Mouse (Mus musculus) forebrain, embryonic 16.5 days (tissue): ENCODE results near the gene Mrpl57. TPM values are rescaled to one million over a fixed set of nuclear protein-coding genes. Genes with fewer than 3 reads are reported as not detected.
"Not testable (repeated sequence)": the region's sequence is repeated elsewhere in the genome, so short reads cannot be mapped to it uniquely, and the experiment has no call there.

Source experiments
- ATAC-seq: fragments of 200-750 bp; cut with Nextera tagmentation; 2 replicates; pipeline ENCODE4 v1.8.0; 2017; ENCODE audit warnings: mild to moderate bottlenecking, moderate library complexity
- H3K27ac ChIP-seq: fragments of 300-500 bp; sonication (generic); 2 replicates; pipeline ENCODE4 v1.5.1; 2014; ENCODE audit warnings: low read length, control low read depth
- H3K27me3 ChIP-seq: fragments of 300-500 bp; sonication (generic); replicated peaks from 2 replicates; pipeline ENCODE4 v1.6.1; 2014; ENCODE audit warnings: low read length; ENCODE audit not compliant: control insufficient read depth, insufficient read depth
- H3K36me3 ChIP-seq: fragments of 300-500 bp; sonication (generic); 2 replicates; pipeline ENCODE4 v1.6.1; 2014; ENCODE audit not compliant: control insufficient read depth, insufficient read depth
- H3K4me1 ChIP-seq: fragments of 300-500 bp; sonication (generic); replicated peaks from 2 replicates; pipeline ENCODE4 v1.6.1; 2014; ENCODE audit warnings: low read length; ENCODE audit not compliant: control insufficient read depth, insufficient read depth
- H3K4me2 ChIP-seq: fragments of 300-500 bp; sonication (generic); 2 replicates; pipeline ENCODE4 v1.6.1; 2014; ENCODE audit warnings: mild to moderate bottlenecking, low read length, control low read depth
- H3K4me3 ChIP-seq: fragments of 300-500 bp; sonication (generic); replicated peaks from 2 replicates; pipeline ENCODE4 v1.5.1; 2014; ENCODE audit warnings: mild to moderate bottlenecking, low read length, control low read depth
- H3K9ac ChIP-seq: fragments of 300-500 bp; sonication (generic); replicated peaks from 2 replicates; pipeline ENCODE4 v1.6.1; 2014; ENCODE audit warnings: low read depth, low read length, control low read depth
- H3K9me3 ChIP-seq: fragments of 300-500 bp; sonication (generic); 2 replicates; pipeline ENCODE4 v1.6.1; 2016; ENCODE audit warnings: low read length; ENCODE audit not compliant: control insufficient read depth
- WGBS: fragments of 180-500 bp; shearing (Covaris S2); extraction: QIAGEN DNeasy Blood & Tissue Kit; methylation state at CpG from one replicate; pipeline ENCODE4 v1.1.7; 2014; 5-methylcytosine and 5-hydroxymethylcytosine counted together
- polyA plus RNA-seq: library from polyadenylated mRNA; unstranded; fragments of >200 nt; fragmentation: Nextera tagmentation; extraction: Ambion mirVana; gene quantifications from 2 replicates; pipeline ENCODE4 v1.2.1, GENCODE M21; 2015

The Mrpl57 gene
- polyA plus RNA-seq, 1 experiment from 2014 or later, result 130 TPM

- no peak overlapping the region for H3K4me2 ChIP-seq
- no peaks in the 10 kb centered on the region for H3K9me3 ChIP-seq
- WGBS, result 58% methylated on average over 2 of the region's 2 CpGs
- H3K4me3 ChIP-seq, result no peak overlapping the region
- no peak overlapping the region for H3K27ac ChIP-seq
- H3K9ac ChIP-seq, result no peak overlapping the region
- no peaks in the 10 kb centered on the region for H3K4me1 ChIP-seq
- H3K27me3 ChIP-seq, result no peaks in the 10 kb centered on the region
- peaks cover 7% of the 10 kb centered on the region for H3K36me3 ChIP-seq
- ATAC-seq, result no peak
These were observed 26.9 kb downstream of the Mrpl57 start for GRCm38 (mm10) chr14:57852961-57853360.

- H3K9ac ChIP-seq, H3K4me3 ChIP-seq, H3K9me3 ChIP-seq, H3K27ac ChIP-seq, H3K27me3 ChIP-seq, ATAC-seq, H3K36me3 ChIP-seq, H3K4me1 ChIP-seq, H3K4me2 ChIP-seq: not testable (repeated sequence)
These were observed 30.0 kb downstream of the Mrpl57 start for GRCm38 (mm10) chr14:57856037-57856436.

- Histone ChIP-seq H3K9ac (no peak overlapping the region), H3K27me3 (no peaks in the 10 kb centered on the region), H3K4me1 (no peaks in the 10 kb centered on the region), H3K36me3 (peaks cover 11% of the 10 kb centered on the region; the same call in 1 of the 2 replicates), H3K4me3 (no peak overlapping the region), H3K27ac (no peak overlapping the region), H3K4me2 (no peak overlapping the region), H3K9me3 (no peaks in the 10 kb centered on the region)
- 98% methylated on average over 2 of the region's 2 CpGs for WGBS
- no peak for ATAC-seq
These were observed 32.6 kb downstream of the Mrpl57 start for GRCm38 (mm10) chr14:57858601-57859000.

- Histone ChIP-seq H3K4me2 (no peak overlapping the region), H3K36me3 (peaks cover 10% of the 10 kb centered on the region; the same call in 1 of the 2 replicates), H3K9ac (no peak overlapping the region), H3K9me3 (no peaks in the 10 kb centered on the region), H3K27me3 (no peaks in the 10 kb centered on the region), H3K27ac (no peak overlapping the region), H3K4me3 (no peak overlapping the region), H3K4me1 (no peaks in the 10 kb centered on the region)
- no peak for ATAC-seq
These were observed 33.5 kb downstream of the Mrpl57 start for GRCm38 (mm10) chr14:57859520-57859919.

- H3K4me3 ChIP-seq, result no peak overlapping the region
- no peaks in the 10 kb centered on the region for H3K9me3 ChIP-seq
- no peak overlapping the region for H3K27ac ChIP-seq
- H3K36me3 ChIP-seq, result peaks cover 9% of the 10 kb centered on the region; the same call in 1 of the 2 replicates
- H3K4me1 ChIP-seq, result no peaks in the 10 kb centered on the region
- H3K4me2 ChIP-seq, result no peak overlapping the region
- no peak for ATAC-seq
- no peak overlapping the region for H3K9ac ChIP-seq
- no peaks in the 10 kb centered on the region for H3K27me3 ChIP-seq
- 89% methylated on average over 4 of the region's 4 CpGs for WGBS
These were observed 36.0 kb downstream of the Mrpl57 start for GRCm38 (mm10) chr14:57861987-57862412.

GRCm38 (mm10) chr14:57863129-57863528 lies 37.1 kb downstream of the Mrpl57 start:
- Histone ChIP-seq H3K27ac (no peak overlapping the region), H3K4me1 (no peaks in the 10 kb centered on the region), H3K4me2 (no peak overlapping the region), H3K4me3 (no peak overlapping the region), H3K27me3 (no peaks in the 10 kb centered on the region), H3K9me3 (no peaks in the 10 kb centered on the region), H3K9ac (no peak overlapping the region), H3K36me3 (peaks cover 9% of the 10 kb centered on the region; the same call in 1 of the 2 replicates)
- ATAC-seq, result no peak
- WGBS, result 84% methylated on average over 2 of the region's 2 CpGs

GRCm38 (mm10) chr14:57865256-57865655 lies 39.2 kb downstream of the Mrpl57 start:
- ATAC-seq, result no peak

GRCm38 (mm10) chr14:57866676-57867276 lies 40.7 kb downstream of the Mrpl57 start:
- peaks cover 14% of the 10 kb centered on the region for H3K36me3 ChIP-seq
- H3K9me3 ChIP-seq, result no peaks in the 10 kb centered on the region
- no peaks in the 10 kb centered on the region for H3K27me3 ChIP-seq
- H3K27ac ChIP-seq, result no peak overlapping the region
- WGBS, result 88% methylated on average over 3 of the region's 3 CpGs
- H3K4me3 ChIP-seq, result no peak overlapping the region
- ATAC-seq, result no peak
- no peaks in the 10 kb centered on the region for H3K4me1 ChIP-seq
- no peak overlapping the region for H3K4me2 ChIP-seq
- no peak overlapping the region for H3K9ac ChIP-seq

More at GRCm38 (mm10) chr14:57865256-57865655, 39.2 kb downstream of the Mrpl57 start:
- H3K4me2 ChIP-seq, result no peak overlapping the region
- H3K9me3 ChIP-seq, result no peaks in the 10 kb centered on the region
- H3K27me3 ChIP-seq, result no peaks in the 10 kb centered on the region
- H3K4me1 ChIP-seq, result no peaks in the 10 kb centered on the region
- H3K36me3 ChIP-seq, result peaks cover 9% of the 10 kb centered on the region
- WGBS, result 84% methylated on average over 3 of the region's 3 CpGs
- no peak overlapping the region for H3K27ac ChIP-seq
- no peak overlapping the region for H3K4me3 ChIP-seq
- H3K9ac ChIP-seq, result no peak overlapping the region

GRCm38 (mm10) chr14:57877921-57878320 lies 51.9 kb downstream of the Mrpl57 start:
- WGBS, result 91% methylated on average over 9 of the region's 9 CpGs
- no peak for ATAC-seq
- no peak overlapping the region for H3K27ac ChIP-seq
- no peak overlapping the region for H3K9ac ChIP-seq
- no peaks in the 10 kb centered on the region for H3K9me3 ChIP-seq
- no peak overlapping the region for H3K4me3 ChIP-seq
- 0 out of 2 replicates have a peak, but pooled peaks cover 2% of the 10 kb centered on the region for H3K36me3 ChIP-seq
- no peaks in the 10 kb centered on the region for H3K27me3 ChIP-seq
- no peak overlapping the region for H3K4me2 ChIP-seq
- peaks cover 7% of the 10 kb centered on the region; the same call in 1 of the 2 replicates for H3K4me1 ChIP-seq
